Mouse (Mus musculus) hindbrain, embryonic 16.5 days (tissue): Measurements from ENCODE around the gene Slc7a12. TPM values are rescaled to one million over a fixed set of nuclear protein-coding genes. Genes with fewer than 3 reads are reported as not detected.

Experiments used
- ATAC-seq: fragments of 200-750 bp; cut with Nextera tagmentation; 2 replicates; pipeline ENCODE4 v1.8.0; 2017; ENCODE audit warnings: moderate TSS enrichment, moderate library complexity
- H3K27ac ChIP-seq: fragments of 300-500 bp; sonication (generic); 2 replicates; pipeline ENCODE4 v1.5.1; 2014; ENCODE audit warnings: low read depth, mild to moderate bottlenecking, control low read depth, low read length, moderate library complexity
- H3K27me3 ChIP-seq: fragments of 300-500 bp; sonication (generic); replicated peaks from 2 replicates; pipeline ENCODE4 v1.6.1; 2014; ENCODE audit warnings: low read length; ENCODE audit not compliant: control insufficient read depth, insufficient read depth
- H3K36me3 ChIP-seq: fragments of 300-500 bp; sonication (generic); 2 replicates; pipeline ENCODE4 v1.6.1; 2014; ENCODE audit warnings: mild to moderate bottlenecking, low read length, moderate library complexity, mixed read lengths; ENCODE audit not compliant: control insufficient read depth, insufficient read depth
- H3K4me1 ChIP-seq: fragments of 300-500 bp; sonication (generic); 2 replicates; pipeline ENCODE4 v1.6.1; 2014; ENCODE audit warnings: low read depth, low read length; ENCODE audit not compliant: control insufficient read depth, insufficient read depth
- H3K4me2 ChIP-seq: fragments of 300-500 bp; sonication (generic); 2 replicates; pipeline ENCODE4 v1.6.1; 2014; ENCODE audit warnings: mild to moderate bottlenecking, low read length, control low read depth, moderate library complexity
- H3K4me3 ChIP-seq: fragments of 300-500 bp; sonication (generic); 2 replicates; pipeline ENCODE4 v1.5.1; 2014; ENCODE audit warnings: mild to moderate bottlenecking, low read length, control low read depth, moderate library complexity
- H3K9ac ChIP-seq: fragments of 300-500 bp; sonication (generic); 2 replicates; pipeline ENCODE4 v1.6.1; 2014; ENCODE audit warnings: low read depth, mild to moderate bottlenecking, control low read depth, low read length, moderate library complexity
- H3K9me3 ChIP-seq: fragments of 300-500 bp; sonication (generic); 2 replicates; pipeline ENCODE4 v1.6.1; 2014; ENCODE audit warnings: mild to moderate bottlenecking, low read length, moderate library complexity; ENCODE audit not compliant: control insufficient read depth
- WGBS: fragments of 180-500 bp; shearing (Covaris S2); extraction: QIAGEN DNeasy Blood & Tissue Kit; methylation state at CpG from one replicate; pipeline ENCODE4 v1.1.7; 2014; 5-methylcytosine and 5-hydroxymethylcytosine counted together
- polyA plus RNA-seq: library from polyadenylated mRNA; unstranded; fragments of >200 nt; fragmentation: Nextera tagmentation; extraction: Ambion mirVana; gene quantifications from 2 replicates; pipeline ENCODE4 v1.2.1, GENCODE M21; 2015

Slc7a12 gene
- polyA plus RNA-seq: not detected in 2 replicates

DNA sequence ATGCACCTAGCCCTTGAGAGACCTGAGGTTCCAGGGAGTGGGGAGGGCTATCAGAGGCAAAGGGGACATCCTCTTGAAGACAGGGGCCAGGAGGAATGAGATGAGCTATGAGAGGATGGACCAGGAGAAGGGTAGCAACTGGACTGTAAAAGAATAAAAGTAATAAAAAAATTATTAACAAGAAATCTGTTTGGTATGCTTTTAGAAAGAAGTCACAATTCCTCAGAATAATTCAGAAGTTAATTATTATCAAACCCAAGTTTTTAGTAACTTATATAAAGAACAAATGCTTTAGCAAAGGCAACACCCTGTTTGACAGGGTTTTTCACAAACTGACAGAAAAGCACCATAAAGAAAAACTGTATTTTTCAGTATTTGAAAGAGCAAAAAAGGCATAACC is at the start of gene Slc7a12:
Slc7a12 (plus strand) TSS at position 301 of the 400 bp plus-strand sequence.
- Histone ChIP-seq H3K36me3 (no peaks in the 10 kb centered on the region), H3K4me2 (no peak within 1 kb of the TSS), H3K9me3 (no peaks in the 10 kb centered on the region), H3K9ac (no peak within 1 kb of the TSS), H3K27me3 (no peaks in the 10 kb centered on the region), H3K27ac (no peak within 1 kb of the TSS), H3K4me1 (no peaks in the 10 kb centered on the region), H3K4me3 (no peak within 1 kb of the TSS)
- ATAC-seq: no peak

DNA sequence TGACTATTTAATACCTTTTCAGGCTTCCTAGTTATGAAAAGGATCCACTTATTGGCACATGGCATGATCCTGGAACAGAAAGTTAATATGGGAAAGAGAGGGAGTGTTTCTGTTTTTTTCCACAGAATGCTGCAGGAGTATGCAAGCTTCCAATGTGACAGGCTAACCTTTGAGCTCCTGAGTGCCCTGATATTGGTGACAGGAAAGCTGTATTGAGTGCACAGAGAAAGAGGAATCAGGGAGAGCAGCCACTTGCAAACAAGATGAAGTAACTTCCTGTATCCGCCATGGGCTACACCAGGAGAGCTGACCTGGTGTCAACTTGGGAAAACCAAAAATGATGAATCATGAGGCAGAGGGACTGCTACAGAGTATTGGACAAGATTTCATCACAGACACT is 48.1 kb upstream of the Slc7a12 start:
- no peak for ATAC-seq
- Histone ChIP-seq H3K4me2 (no peak overlapping the region), H3K27ac (no peak overlapping the region), H3K9me3 (no peaks in the 10 kb centered on the region), H3K4me3 (no peak overlapping the region), H3K9ac (no peak overlapping the region), H3K27me3 (no peaks in the 10 kb centered on the region), H3K36me3 (no peaks in the 10 kb centered on the region), H3K4me1 (no peaks in the 10 kb centered on the region)
- WGBS: 100% methylated on average over 1 of the region's 1 CpGs

- Histone ChIP-seq H3K4me2 (no peak overlapping the region), H3K9me3 (no peaks in the 10 kb centered on the region), H3K9ac (no peak overlapping the region), H3K36me3 (no peaks in the 10 kb centered on the region), H3K4me3 (no peak overlapping the region), H3K4me1 (no peaks in the 10 kb centered on the region), H3K27me3 (no peaks in the 10 kb centered on the region), H3K27ac (no peak overlapping the region)
- no peak for ATAC-seq
- 90% methylated on average over 4 of the region's 4 CpGs for WGBS
Observed at GRCm38 (mm10) chr3:14446015-14446414, 34.5 kb upstream of the Slc7a12 start.

DNA sequence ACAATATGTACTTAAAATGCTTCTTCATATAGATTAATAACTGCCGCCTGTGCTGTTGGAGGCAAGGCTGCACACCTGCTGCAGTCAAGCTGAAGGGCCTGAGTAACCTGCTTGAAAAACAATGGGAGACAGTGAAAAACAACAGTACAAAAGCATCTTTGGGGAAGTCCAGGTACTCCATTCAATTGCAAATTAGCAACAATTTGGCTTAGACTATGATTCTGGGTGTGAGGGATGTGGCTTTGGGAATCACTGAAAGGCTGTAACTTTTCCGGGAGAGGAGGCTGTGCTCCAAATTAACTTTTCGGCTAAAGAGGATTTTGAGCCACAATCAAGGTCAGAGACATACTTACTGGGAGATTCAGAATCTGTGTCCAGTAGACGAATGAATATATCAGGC is 33.8 kb upstream of the Slc7a12 start:
- no peaks in the 10 kb centered on the region for H3K9me3 ChIP-seq
- 95% methylated on average over 4 of the region's 4 CpGs for WGBS
- H3K4me1 ChIP-seq: no peaks in the 10 kb centered on the region
- no peak overlapping the region for H3K4me2 ChIP-seq
- H3K9ac ChIP-seq: no peak overlapping the region
- H3K27ac ChIP-seq: no peak overlapping the region
- H3K36me3 ChIP-seq: no peaks in the 10 kb centered on the region
- H3K4me3 ChIP-seq: no peak overlapping the region
- H3K27me3 ChIP-seq: no peaks in the 10 kb centered on the region
- no peak for ATAC-seq

Other genes with a start within 250 kb of the Slc7a12 start
- 271 and 299 TPM in 2 replicates for gene 1810022K09Rik, start 130.6 kb downstream of the Slc7a12 start, polyA plus RNA-seq
- gene Car13, start 161.0 kb downstream of the Slc7a12 start, polyA plus RNA-seq: 1.7 TPM in 2 replicates